Mouse (Mus musculus): ENCODE results near the gene Mvb12b. TPM values are rescaled to one million over a fixed set of nuclear protein-coding genes. Genes with fewer than 3 reads are reported as not detected.
"Not testable (repeated sequence)": the region's sequence is repeated elsewhere in the genome, so short reads cannot be mapped to it uniquely, and the experiment has no call there.

Mvb12b gene
- polyA plus RNA-seq, 1 experiment from 2014 or later: 16.6 TPM

DNA sequence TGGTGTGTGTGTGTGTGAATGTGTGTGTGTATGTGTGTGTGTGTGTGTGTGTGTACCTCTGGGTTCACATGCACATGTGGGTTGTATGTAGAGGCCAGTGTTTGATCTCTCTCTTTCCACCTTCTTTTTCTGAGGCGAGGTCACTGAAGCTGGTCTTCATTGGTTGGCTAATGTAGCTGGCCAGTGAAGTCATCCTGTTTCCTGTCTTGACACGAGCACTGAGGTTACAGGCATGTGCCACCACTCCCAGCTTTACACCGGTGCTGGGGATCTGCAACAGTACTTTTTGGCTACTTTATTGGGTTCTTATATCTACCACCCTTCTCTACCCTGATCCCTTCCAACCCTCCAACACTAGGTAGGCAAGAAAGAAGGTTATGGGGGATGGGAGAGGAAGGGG lies 26.6 kb upstream of the Mvb12b start:
- Histone ChIP-seq H3K4me3 (no peak overlapping the region), H3K9me3 (no peaks in the 10 kb centered on the region), H3K36me3 (no peaks in the 10 kb centered on the region), H3K4me1 (peaks cover 2% of the 10 kb centered on the region), H3K27ac (no peak overlapping the region), H3K27me3 (ENCODE audit: insufficient read depth, poor library complexity, severe bottlenecking) (peaks cover 31% of the 10 kb centered on the region; the same call in 1 of the 2 replicates)
- WGBS: 48% methylated on average over 3 of the region's 3 CpGs
- DNase-seq (ENCODE audit: low spot score): no peak

DNA sequence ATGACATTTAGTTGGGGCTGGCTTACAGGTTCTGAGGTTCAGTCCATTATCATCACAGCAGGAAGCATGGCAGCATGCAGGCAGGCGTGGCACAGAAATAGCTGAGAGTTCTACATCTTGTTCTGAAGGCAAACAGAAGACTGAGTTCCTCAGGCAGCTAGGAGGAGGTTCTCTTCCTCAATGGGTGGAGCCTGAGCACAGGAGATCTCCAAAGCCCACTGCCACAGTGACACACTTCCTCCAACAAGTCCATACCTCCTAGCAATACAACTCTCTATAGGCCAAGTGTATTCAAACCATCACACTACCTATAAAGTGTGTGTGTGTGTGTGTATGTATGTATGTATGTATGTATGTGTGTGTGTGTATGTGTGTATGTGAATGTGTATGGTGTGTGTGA lies 25.9 kb upstream of the Mvb12b start:
- not testable (repeated sequence) for DNase-seq (ENCODE audit: low spot score); H3K27ac ChIP-seq; H3K4me3 ChIP-seq; H3K4me1 ChIP-seq; H3K36me3 ChIP-seq; H3K9me3 ChIP-seq
- 56% methylated on average over 1 of the region's 1 CpGs for WGBS
- H3K27me3 ChIP-seq (ENCODE audit: insufficient read depth, poor library complexity, severe bottlenecking): peaks cover 32% of the 10 kb centered on the region; the same call in 1 of the 2 replicates

DNA sequence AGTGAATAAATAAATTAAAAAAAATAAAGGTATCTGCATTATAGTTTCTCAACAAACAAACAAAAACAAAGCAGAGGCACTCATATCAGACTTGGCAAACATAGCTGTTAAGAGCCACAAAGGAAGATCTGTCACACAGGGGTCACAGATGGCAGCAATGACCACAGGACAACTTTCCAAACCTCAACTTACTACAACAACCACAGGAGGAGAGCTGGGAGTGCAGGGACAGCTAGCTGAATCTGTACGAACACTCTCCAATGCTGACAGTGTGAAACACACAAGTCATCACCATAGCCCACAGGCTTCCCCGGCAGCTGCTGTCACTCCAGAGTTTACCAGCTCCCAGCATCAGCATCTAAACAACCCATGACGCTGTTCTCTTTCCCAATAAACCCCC lies 25.0 kb upstream of the Mvb12b start:
- Histone ChIP-seq H3K9me3 (no peaks in the 10 kb centered on the region), H3K4me3 (no peak overlapping the region), H3K4me1 (peaks cover 7% of the 10 kb centered on the region; the same call in 1 of the 2 replicates), H3K27ac (no peak overlapping the region), H3K36me3 (no peaks in the 10 kb centered on the region), H3K27me3 (ENCODE audit: insufficient read depth, poor library complexity, severe bottlenecking) (peaks cover 31% of the 10 kb centered on the region)
- no peak for DNase-seq (ENCODE audit: low spot score)
- WGBS: 70% methylated on average over 3 of the region's 3 CpGs

DNA sequence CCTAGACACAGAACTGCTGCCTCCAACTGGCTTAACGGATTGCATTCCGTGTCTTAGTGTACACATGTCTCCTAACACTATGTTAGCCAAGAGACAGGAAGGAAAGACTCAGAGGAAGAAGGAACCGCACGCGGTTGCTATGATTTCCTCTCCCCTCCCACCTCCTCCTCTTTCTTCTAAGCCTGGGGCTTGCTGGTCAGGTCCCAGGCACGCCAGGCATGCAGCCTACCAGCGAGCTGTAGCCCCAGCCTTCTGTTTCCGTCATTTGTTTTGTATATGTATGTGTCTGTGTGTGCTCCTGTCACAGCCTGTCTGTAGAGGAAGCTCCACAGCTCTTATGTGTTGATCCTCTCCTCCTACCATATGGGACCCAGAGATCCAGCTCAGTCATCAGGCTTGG lies 20.6 kb upstream of the Mvb12b start:
- H3K4me1 ChIP-seq: peaks cover 12% of the 10 kb centered on the region
- 44% methylated on average over 8 of the region's 8 CpGs for WGBS
- peak overlapping the region; percentile 26; the same call in 1 of the 2 replicates for H3K27ac ChIP-seq
- H3K36me3 ChIP-seq: no peaks in the 10 kb centered on the region
- no peaks in the 10 kb centered on the region for H3K9me3 ChIP-seq
- peaks cover 56% of the 10 kb centered on the region for H3K27me3 ChIP-seq (ENCODE audit: insufficient read depth, poor library complexity, severe bottlenecking)
- H3K4me3 ChIP-seq: no peak overlapping the region
- DNase-seq (ENCODE audit: low spot score): no peak

DNA sequence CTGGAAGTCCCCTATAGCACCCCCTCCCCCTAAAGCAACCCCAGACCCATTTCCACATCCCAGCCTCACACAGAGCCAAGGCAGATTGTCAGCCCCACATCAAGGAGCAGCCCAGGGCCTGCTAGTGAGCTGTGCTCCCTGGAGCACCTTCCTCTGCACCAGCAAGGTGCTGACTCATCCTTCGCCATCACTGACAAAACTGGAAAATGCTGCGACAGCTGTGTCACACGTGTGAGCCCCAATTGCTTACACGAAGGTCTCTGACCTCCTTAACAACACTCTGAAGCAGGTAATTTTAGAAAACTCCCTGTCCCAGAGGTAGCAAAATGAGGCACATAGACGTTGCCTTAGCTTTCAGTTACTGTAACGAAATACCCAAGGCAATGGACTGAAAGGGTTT lies 19.4 kb upstream of the Mvb12b start:
- no peaks in the 10 kb centered on the region for H3K36me3 ChIP-seq
- H3K4me1 ChIP-seq: peaks cover 22% of the 10 kb centered on the region
- WGBS: 84% methylated on average over 6 of the region's 6 CpGs
- H3K27me3 ChIP-seq (ENCODE audit: insufficient read depth, poor library complexity, severe bottlenecking): peaks cover 56% of the 10 kb centered on the region
- H3K9me3 ChIP-seq: no peaks in the 10 kb centered on the region
- H3K4me3 ChIP-seq: no peak overlapping the region
- no peak for DNase-seq (ENCODE audit: low spot score)
- H3K27ac ChIP-seq: no peak overlapping the region

DNA sequence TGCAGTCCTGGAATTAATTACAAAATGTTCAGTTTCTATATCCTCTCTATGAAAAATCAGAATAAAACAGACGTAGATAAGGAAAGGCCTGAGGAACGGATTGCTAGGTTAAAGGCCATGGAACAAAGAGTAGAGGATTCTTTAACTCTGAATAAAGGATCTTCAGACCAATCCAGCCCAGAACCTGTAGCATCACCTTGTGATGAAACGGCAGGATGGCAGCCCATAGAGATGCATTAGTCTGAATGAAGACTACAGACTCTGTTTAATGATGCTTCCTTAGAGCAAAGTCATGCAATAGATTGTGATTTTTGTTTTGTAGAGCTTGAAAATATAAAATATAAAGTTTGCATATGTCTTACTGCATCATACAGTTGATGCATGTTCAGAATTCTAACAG lies 8.1 kb upstream of the Mvb12b start:
- Histone ChIP-seq H3K4me1 (no peaks in the 10 kb centered on the region), H3K27me3 (ENCODE audit: insufficient read depth, poor library complexity, severe bottlenecking) (peaks cover 15% of the 10 kb centered on the region), H3K4me3 (no peak overlapping the region), H3K27ac (no peak overlapping the region), H3K36me3 (no peaks in the 10 kb centered on the region), H3K9me3 (no peaks in the 10 kb centered on the region)
- no peak for DNase-seq (ENCODE audit: low spot score)
- 81% methylated on average over 3 of the region's 3 CpGs for WGBS

DNA sequence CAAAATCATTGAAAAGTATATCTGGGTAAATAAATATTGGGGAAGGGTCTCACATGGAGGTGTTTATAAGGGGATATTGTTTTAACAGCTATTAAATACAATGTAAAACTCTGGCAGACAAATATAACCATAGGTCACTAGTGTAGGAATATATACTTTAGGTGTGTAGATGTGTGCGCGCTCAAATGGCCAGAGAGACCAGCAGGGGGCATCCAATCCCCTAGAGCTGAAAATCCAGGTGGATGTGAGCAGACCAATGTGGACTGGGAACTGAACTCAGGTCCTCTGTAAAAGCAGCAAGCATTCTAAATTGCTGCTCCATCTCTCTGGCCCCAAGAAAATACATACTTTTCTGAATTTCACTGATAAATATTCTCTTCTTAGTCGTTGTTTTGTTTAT lies 5.4 kb upstream of the Mvb12b start:
- Histone ChIP-seq H3K36me3 (no peaks in the 10 kb centered on the region), H3K9me3 (no peaks in the 10 kb centered on the region), H3K4me1 (no peaks in the 10 kb centered on the region), H3K27ac (no peak overlapping the region), H3K4me3 (no peak overlapping the region), H3K27me3 (ENCODE audit: insufficient read depth, poor library complexity, severe bottlenecking) (peaks cover 11% of the 10 kb centered on the region)
- DNase-seq (ENCODE audit: low spot score): no peak
- WGBS: 81% methylated on average over 3 of the region's 3 CpGs

DNA sequence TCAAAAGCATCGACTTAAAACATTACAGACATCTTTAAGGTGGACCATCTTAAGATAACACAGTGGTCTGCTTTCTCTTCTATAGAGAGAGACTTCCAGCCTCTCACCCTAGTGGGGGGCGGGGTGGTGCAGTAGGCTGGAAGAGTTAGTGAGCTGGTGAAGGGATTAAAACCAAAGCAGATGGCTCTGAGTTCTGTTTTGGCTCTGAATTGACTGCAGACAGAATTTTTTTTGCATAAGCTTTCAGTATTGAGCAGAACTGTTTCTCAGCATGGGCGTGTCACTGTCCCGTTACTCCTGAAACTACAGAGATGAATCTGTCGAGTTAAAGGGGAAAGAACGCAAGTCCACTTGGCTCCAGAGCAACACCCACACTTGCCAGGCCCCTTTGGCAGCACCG lies 4.6 kb upstream of the Mvb12b start:
- 77% methylated on average over 7 of the region's 7 CpGs for WGBS
- Histone ChIP-seq H3K36me3 (no peaks in the 10 kb centered on the region), H3K4me1 (peaks cover 6% of the 10 kb centered on the region), H3K9me3 (no peaks in the 10 kb centered on the region), H3K27ac (no peak overlapping the region), H3K4me3 (no peak overlapping the region), H3K27me3 (ENCODE audit: insufficient read depth, poor library complexity, severe bottlenecking) (peaks cover 11% of the 10 kb centered on the region)
- DNase-seq (ENCODE audit: low spot score): no peak

DNA sequence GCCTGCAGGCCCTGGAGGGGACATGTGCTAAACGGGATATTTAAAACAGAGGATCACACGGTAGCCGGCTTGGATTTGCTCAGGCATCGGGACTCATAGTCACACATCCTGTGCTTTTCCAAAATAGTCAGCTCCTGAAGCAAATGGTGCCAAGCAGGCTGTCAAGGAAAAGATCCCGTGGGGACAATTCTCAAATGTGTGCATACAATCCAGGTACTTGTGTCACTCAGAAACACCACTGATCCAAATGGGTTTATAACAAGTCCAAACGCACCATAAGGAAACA lies 297 bp upstream of the Mvb12b start:
- peaks cover 8% of the 10 kb centered on the region; the same call in 1 of the 2 replicates for H3K27me3 ChIP-seq (ENCODE audit: insufficient read depth, poor library complexity, severe bottlenecking)
- H3K36me3 ChIP-seq: no peaks in the 10 kb centered on the region
- DNase-seq (ENCODE audit: low spot score): no peak
- peak overlapping the region; percentile 92 for H3K4me3 ChIP-seq
- H3K9me3 ChIP-seq: no peaks in the 10 kb centered on the region
- H3K4me1 ChIP-seq: peaks cover 29% of the 10 kb centered on the region
- peak overlapping the region; percentile 96 for H3K27ac ChIP-seq
- WGBS: 61% methylated on average over 6 of the region's 6 CpGs

DNA sequence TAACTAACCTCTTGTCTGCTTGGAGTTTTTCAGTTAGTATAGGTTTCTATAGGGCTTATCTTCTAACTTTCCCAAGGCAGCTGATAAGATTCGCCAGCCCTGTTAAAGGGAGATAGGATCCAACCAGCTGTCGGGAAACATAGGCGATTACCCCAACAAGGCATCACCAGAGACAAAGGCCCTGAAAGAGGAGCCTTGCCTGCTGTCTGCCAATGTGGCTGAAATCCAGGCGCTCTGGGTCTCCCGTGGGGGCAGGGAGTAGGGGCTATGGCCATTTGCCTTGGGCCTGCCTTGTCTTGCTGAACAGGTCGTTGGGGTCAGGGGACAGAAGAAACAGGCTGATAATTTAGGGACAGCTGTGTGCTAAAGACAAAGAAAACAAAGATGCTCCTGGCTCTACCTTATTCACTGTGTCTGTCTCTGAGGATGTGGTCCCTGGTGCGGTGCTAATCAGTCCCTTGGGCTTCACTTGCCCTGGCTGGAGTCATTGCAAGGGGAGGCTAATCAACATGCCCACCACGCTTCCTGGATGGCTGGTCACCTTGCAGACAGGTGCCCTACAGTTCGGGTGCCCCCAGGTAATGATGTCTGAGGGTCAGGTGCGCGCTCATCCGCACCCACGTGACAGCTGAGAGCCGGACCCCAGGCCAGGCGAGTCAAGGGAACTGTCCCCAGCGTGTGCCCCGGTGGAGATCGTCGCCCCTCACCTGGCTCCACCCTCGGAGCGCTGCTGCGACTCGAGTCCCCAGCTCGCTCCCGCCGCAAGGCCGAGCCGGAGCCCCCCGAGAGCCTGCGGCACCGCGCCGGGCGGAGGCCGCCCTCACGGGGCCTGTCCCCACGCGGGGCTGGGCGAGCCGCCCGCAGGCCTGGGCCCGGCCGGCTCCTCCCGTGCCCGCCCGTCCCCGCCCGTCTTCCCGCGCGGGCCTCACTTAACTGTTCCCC lies 1.1 kb downstream of the Mvb12b start:
- DNase-seq (ENCODE audit: low spot score): no peak

DNA sequence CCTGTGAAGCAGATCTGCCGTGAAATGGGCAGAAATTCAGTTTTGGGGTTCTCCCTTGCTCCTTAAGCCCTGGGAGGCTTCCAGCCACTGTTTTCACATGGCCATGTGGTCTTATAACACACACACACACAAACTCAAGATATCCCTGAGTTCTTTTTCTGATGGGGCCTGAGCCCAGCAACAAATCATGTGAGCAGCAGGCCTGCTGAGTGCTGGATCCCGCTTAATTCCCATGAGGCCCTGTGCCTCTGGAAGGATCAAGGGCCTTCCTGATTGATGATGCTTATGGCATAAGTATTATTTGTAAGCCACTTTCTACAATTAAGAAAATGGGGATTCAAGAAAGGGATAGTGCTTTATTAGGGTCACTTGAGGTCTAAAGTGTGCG lies 2.5 kb downstream of the Mvb12b start:
- H3K27ac ChIP-seq: no peak overlapping the region
- no peak overlapping the region for H3K4me3 ChIP-seq
- 88% methylated on average over 3 of the region's 3 CpGs for WGBS
- DNase-seq (ENCODE audit: low spot score): no peak
- H3K27me3 ChIP-seq (ENCODE audit: insufficient read depth, poor library complexity, severe bottlenecking): peaks cover 22% of the 10 kb centered on the region; the same call in 1 of the 2 replicates
- H3K9me3 ChIP-seq: no peaks in the 10 kb centered on the region
- H3K4me1 ChIP-seq: peaks cover 36% of the 10 kb centered on the region
- H3K36me3 ChIP-seq: no peaks in the 10 kb centered on the region

More for the DNA sequence above, 1.1 kb downstream of the Mvb12b start:
- WGBS: 1% methylated on average over 50 of the region's 51 CpGs
- Histone ChIP-seq H3K27me3 (ENCODE audit: insufficient read depth, poor library complexity, severe bottlenecking) (peaks cover 8% of the 10 kb centered on the region; the same call in 1 of the 2 replicates), H3K36me3 (no peaks in the 10 kb centered on the region), H3K4me1 (peaks cover 29% of the 10 kb centered on the region), H3K4me3 (peak overlapping the region; percentile 92), H3K27ac (peak overlapping the region; percentile 96), H3K9me3 (no peaks in the 10 kb centered on the region)

DNA sequence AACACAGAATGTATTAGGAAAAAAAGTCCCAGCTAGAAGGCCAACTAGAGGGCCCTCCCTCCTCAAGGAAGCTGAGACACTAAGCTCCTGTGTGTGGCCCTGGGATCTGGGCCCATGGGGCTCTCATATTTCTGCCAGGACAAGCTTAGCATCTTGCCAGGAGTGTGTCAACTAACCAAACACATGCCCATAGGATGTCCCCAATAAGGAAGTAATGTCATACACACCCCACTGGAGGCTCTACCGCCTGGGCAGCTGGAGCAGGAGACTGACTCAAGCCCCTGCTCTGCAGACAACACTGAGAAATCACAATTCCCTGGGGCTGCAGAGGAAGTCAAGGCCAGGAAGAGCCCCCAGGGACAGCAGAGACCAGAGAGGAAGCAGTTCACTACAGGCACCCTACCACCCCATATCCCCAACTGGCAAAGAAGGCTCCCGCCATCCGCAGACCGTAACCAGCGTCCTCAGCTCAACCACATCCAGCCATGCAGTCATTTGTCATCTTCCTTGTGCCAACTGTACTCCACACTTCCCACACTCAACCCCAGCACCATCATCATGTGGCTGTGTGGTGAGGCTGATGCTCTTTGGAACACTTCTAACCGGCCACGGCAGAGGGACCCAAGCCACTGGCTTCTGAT lies 3.0 kb downstream of the Mvb12b start:
- Histone ChIP-seq H3K4me1 (peaks cover 38% of the 10 kb centered on the region), H3K27me3 (ENCODE audit: insufficient read depth, poor library complexity, severe bottlenecking) (peaks cover 27% of the 10 kb centered on the region; the same call in 1 of the 2 replicates), H3K4me3 (no peak overlapping the region), H3K9me3 (no peaks in the 10 kb centered on the region), H3K27ac (no peak overlapping the region), H3K36me3 (no peaks in the 10 kb centered on the region)
- no peak for DNase-seq (ENCODE audit: low spot score)
- 79% methylated on average over 7 of the region's 7 CpGs for WGBS

DNA sequence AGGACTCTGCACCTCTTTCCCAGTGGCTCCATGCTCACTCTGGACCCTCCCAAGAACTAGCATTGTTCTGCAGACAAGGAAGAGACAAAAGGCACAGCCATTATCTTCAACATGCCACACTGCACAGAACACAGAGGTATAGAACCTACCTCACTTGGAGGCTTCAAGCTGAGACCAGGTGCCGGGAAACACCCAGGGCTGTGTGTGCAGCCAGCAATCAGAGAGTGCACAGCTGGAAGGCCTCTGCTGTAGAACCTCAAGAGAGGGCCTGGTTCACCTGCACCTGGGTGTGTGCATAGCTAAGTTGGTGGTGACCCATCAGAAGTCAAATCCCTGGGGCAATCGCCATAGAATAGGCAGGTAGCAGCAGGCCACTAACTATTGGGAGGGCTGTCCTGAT lies 8.5 kb downstream of the Mvb12b start:
- Histone ChIP-seq H3K4me3 (no peak overlapping the region), H3K36me3 (0 out of 2 replicates have a peak, but pooled peaks cover under 1% of the 10 kb centered on the region), H3K9me3 (no peaks in the 10 kb centered on the region), H3K27me3 (ENCODE audit: insufficient read depth, poor library complexity, severe bottlenecking) (peaks cover 30% of the 10 kb centered on the region; the same call in 1 of the 2 replicates), H3K27ac (no peak overlapping the region; the same call in 1 of the 2 replicates), H3K4me1 (peaks cover 60% of the 10 kb centered on the region)
- 80% methylated on average over 2 of the region's 2 CpGs for WGBS
- DNase-seq (ENCODE audit: low spot score): no peak
